Mouse (Mus musculus) forebrain, embryonic 12.5 days (tissue): ENCODE measurements around the gene Atf6. TPM values are rescaled to one million over a fixed set of nuclear protein-coding genes. Genes with fewer than 3 reads are reported as not detected.
A peak's percentile ranks its signal among the peaks of the same experiment; 100 is the strongest.

Source experiments
- ATAC-seq: fragments of 200-750 bp; cut with Nextera tagmentation; 2 replicates; pipeline ENCODE4 v1.8.0; 2017; ENCODE audit warnings: moderate TSS enrichment; ENCODE audit not compliant: low FRiP score
- H3K27ac ChIP-seq: fragments of 300-500 bp; sonication (generic); 2 replicates; pipeline ENCODE4 v1.5.1; 2016; ENCODE audit warnings: mild to moderate bottlenecking
- H3K27me3 ChIP-seq: fragments of 300-500 bp; sonication (generic); 2 replicates; pipeline ENCODE4 v1.6.1; 2016; ENCODE audit warnings: mild to moderate bottlenecking
- H3K36me3 ChIP-seq: fragments of 300-500 bp; sonication (generic); replicated peaks from 2 replicates; pipeline ENCODE4 v1.6.1; 2016; ENCODE audit warnings: mild to moderate bottlenecking
- H3K4me1 ChIP-seq: fragments of 300-500 bp; sonication (generic); 2 replicates; pipeline ENCODE4 v1.6.1; 2016
- H3K4me2 ChIP-seq: fragments of 300-500 bp; sonication (generic); 2 replicates; pipeline ENCODE4 v1.6.1; 2016; ENCODE audit warnings: mild to moderate bottlenecking, moderate library complexity
- H3K4me3 ChIP-seq: fragments of 300-500 bp; sonication (generic); replicated peaks from 2 replicates; pipeline ENCODE4 v1.5.1; 2016; ENCODE audit warnings: mild to moderate bottlenecking
- H3K9ac ChIP-seq: fragments of 300-500 bp; sonication (generic); 2 replicates; pipeline ENCODE4 v1.6.1; 2016; ENCODE audit warnings: mild to moderate bottlenecking
- H3K9me3 ChIP-seq: fragments of 300-500 bp; sonication (generic); 2 replicates; pipeline ENCODE4 v1.6.1; 2016
- WGBS: fragments of 180-500 bp; shearing (Covaris S2); methylation state at CpG from one replicate; pipeline ENCODE4 v1.1.7; 2016; 5-methylcytosine and 5-hydroxymethylcytosine counted together
- polyA plus RNA-seq: library from polyadenylated mRNA; unstranded; fragments of >200 nt; fragmentation: Nextera tagmentation; extraction: Ambion mirVana; gene quantifications from 2 replicates; pipeline ENCODE4 v1.2.1, GENCODE M21; 2016

Gene Atf6
- polyA plus RNA-seq, 1 experiment from 2014 or later = 8.9 TPM

DNA sequence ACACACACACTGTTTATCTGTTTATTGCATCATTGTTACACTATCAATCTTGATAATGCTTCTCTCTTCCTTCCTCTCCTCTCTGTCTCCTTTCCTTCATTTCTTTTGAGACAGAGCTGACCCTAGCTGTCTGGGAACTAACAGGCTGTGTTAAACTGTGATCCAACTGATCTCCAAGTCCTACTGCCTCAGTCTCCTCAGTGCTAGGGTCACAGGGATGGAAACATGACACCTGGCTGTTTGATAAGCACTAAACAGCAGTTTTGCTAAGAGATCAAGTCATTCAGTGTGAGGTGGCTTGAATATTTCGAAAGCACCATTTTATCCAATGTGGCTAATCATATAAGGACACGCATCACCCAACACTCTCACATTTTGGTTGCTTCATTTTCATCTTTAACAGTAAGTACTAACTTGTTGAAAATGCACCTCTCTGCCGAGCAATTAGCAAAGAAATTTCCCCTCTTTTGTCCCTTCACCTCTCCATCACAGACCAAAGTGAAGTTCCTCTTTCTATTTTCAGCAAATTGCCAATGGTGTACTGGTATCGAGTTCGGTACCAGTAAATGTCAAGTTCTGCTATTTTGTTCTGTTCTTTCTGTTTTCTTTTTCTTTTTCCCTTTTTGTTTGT, 29.2 kb upstream of the Atf6 start:
- 87% methylated on average over 5 of the region's 5 CpGs for WGBS
- no peaks in the 10 kb centered on the region for H3K36me3 ChIP-seq
- H3K9ac ChIP-seq = no peak overlapping the region
- peaks cover 8% of the 10 kb centered on the region for H3K27me3 ChIP-seq
- no peak overlapping the region for H3K4me2 ChIP-seq
- no peaks in the 10 kb centered on the region for H3K4me1 ChIP-seq
- H3K27ac ChIP-seq = no peak overlapping the region
- no peak for ATAC-seq
- no peaks in the 10 kb centered on the region for H3K9me3 ChIP-seq
- no peak overlapping the region for H3K4me3 ChIP-seq

- Histone ChIP-seq H3K36me3 (no peaks in the 10 kb centered on the region), H3K4me3 (no peak overlapping the region), H3K4me1 (no peaks in the 10 kb centered on the region), H3K9ac (no peak overlapping the region), H3K27me3 (peaks cover 8% of the 10 kb centered on the region), H3K9me3 (no peaks in the 10 kb centered on the region), H3K4me2 (no peak overlapping the region), H3K27ac (no peak overlapping the region)
- 69% methylated on average over 9 of the region's 9 CpGs for WGBS
- no peak for ATAC-seq
Measured at GRCm38 (mm10) chr1:170894603-170895602, 27.3 kb upstream of the Atf6 start.

DNA sequence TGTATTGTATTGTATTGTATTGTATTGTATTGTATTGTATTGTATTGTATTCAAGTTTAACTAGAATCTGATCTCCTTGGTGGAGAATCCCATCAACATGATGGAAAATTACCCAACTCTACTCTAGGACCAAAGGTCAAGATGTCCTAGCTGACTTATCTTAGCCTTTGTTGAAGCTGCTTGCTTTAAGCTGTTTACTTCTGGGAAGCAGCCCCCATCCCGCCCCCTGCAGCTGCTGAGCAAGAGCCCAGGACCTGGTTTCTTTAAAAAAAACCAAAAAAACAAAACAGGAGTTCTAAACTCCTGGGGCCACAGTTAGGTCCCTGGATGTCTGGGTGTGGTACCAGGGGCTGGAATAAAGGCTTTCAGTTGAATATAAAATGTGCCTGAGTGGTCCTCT, 24.7 kb upstream of the Atf6 start:
- Histone ChIP-seq H3K4me3 (no peak overlapping the region), H3K36me3 (no peaks in the 10 kb centered on the region), H3K9ac (no peak overlapping the region), H3K4me1 (no peaks in the 10 kb centered on the region), H3K27me3 (no peaks in the 10 kb centered on the region), H3K27ac (no peak overlapping the region), H3K4me2 (no peak overlapping the region), H3K9me3 (no peaks in the 10 kb centered on the region)
- ATAC-seq = no peak
- 46% methylated on average over 1 of the region's 1 CpGs for WGBS

- no peak overlapping the region for H3K9ac ChIP-seq
- 79% methylated on average over 2 of the region's 2 CpGs for WGBS
- H3K4me2 ChIP-seq = no peak overlapping the region
- no peaks in the 10 kb centered on the region for H3K9me3 ChIP-seq
- no peak for ATAC-seq
- H3K27me3 ChIP-seq = no peaks in the 10 kb centered on the region
- H3K27ac ChIP-seq = no peak overlapping the region
- no peak overlapping the region for H3K4me3 ChIP-seq
- no peaks in the 10 kb centered on the region for H3K4me1 ChIP-seq
- no peaks in the 10 kb centered on the region for H3K36me3 ChIP-seq
Measured at GRCm38 (mm10) chr1:170891646-170892045, 24.1 kb upstream of the Atf6 start.

GRCm38 (mm10) chr1:170889310-170889709, 21.7 kb upstream of the Atf6 start:
- Histone ChIP-seq H3K27me3 (no peaks in the 10 kb centered on the region), H3K27ac (no peak overlapping the region), H3K4me3 (no peak overlapping the region), H3K4me2 (no peak overlapping the region), H3K4me1 (peaks cover 5% of the 10 kb centered on the region), H3K9ac (no peak overlapping the region), H3K9me3 (no peaks in the 10 kb centered on the region), H3K36me3 (no peaks in the 10 kb centered on the region)
- ATAC-seq = no peak
- WGBS = 71% methylated on average over 4 of the region's 4 CpGs

GRCm38 (mm10) chr1:170886044-170886458, 18.5 kb upstream of the Atf6 start:
- H3K4me2 ChIP-seq = no peak overlapping the region
- no peaks in the 10 kb centered on the region; the same call in 1 of the 2 replicates for H3K36me3 ChIP-seq
- H3K27ac ChIP-seq = no peak overlapping the region
- no peak overlapping the region for H3K9ac ChIP-seq
- no peak overlapping the region for H3K4me3 ChIP-seq
- H3K9me3 ChIP-seq = no peaks in the 10 kb centered on the region
- peaks cover 10% of the 10 kb centered on the region for H3K4me1 ChIP-seq
- no peaks in the 10 kb centered on the region for H3K27me3 ChIP-seq
- WGBS = 59% methylated on average over 6 of the region's 6 CpGs
- no peak for ATAC-seq

DNA sequence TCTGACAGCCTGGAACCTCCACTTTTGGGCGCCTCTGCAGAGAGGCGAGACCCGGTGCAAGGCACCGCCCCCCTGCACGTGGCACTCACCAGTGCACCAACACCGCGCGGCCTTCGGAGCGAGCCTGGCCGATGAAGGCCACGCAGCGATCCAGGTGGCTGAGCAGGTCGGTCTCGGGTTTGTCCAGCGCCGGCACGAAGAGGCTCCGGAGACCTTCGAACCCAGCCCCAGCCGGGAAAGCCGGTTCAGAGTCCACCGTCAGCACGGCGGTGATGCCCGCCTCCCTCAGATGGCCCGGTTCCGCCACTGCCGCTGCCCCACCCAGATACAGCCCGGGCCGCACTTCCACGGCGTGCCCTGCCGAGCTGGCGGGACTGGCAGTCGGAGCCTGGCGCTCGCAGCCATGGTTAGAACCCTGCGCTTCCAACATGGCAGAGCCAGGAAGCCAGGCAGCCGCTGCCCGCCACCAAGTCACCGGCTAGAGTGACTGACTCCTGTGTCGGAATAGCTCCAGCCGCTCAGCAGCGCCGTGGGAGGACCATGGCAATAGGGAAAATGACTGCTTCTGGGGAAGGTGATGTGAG, 17.5 kb upstream of the Atf6 start, which contains the start of the genes Gm26620 and Dusp12:
Gene Gm26620, plus strand, starts transcription at position 88 of the 584 bp plus-strand sequence.
Gene Dusp12, minus strand, starts transcription at position 563 of the 584 bp plus-strand sequence.
- ATAC-seq = peak; percentile 95
- H3K27ac ChIP-seq = peak within 1 kb of the TSS; percentile 74
- no peaks in the 10 kb centered on the region for H3K9me3 ChIP-seq
- no peaks in the 10 kb centered on the region; the same call in 1 of the 2 replicates for H3K36me3 ChIP-seq
- H3K4me1 ChIP-seq = peaks cover 10% of the 10 kb centered on the region
- peak within 1 kb of the TSS; percentile 75 for H3K4me2 ChIP-seq
- WGBS = under 1% methylated on average over 46 of the region's 46 CpGs
- H3K4me3 ChIP-seq = peak within 1 kb of the TSS; percentile 80
- H3K9ac ChIP-seq = peak within 1 kb of the TSS; percentile 88
- H3K27me3 ChIP-seq = no peaks in the 10 kb centered on the region

GRCm38 (mm10) chr1:170884390-170884789, 16.8 kb upstream of the Atf6 start:
- WGBS = 33% methylated on average over 8 of the region's 8 CpGs

GRCm38 (mm10) chr1:170882915-170883485, 15.4 kb upstream of the Atf6 start:
- WGBS = 88% methylated on average over 5 of the region's 5 CpGs
- peaks cover 10% of the 10 kb centered on the region for H3K4me1 ChIP-seq
- no peak overlapping the region for H3K27ac ChIP-seq
- peaks cover 8% of the 10 kb centered on the region for H3K36me3 ChIP-seq
- H3K27me3 ChIP-seq = no peaks in the 10 kb centered on the region
- H3K9me3 ChIP-seq = no peaks in the 10 kb centered on the region
- H3K4me2 ChIP-seq = no peak overlapping the region
- no peak for ATAC-seq
- no peak overlapping the region for H3K9ac ChIP-seq
- no peak overlapping the region for H3K4me3 ChIP-seq

More at GRCm38 (mm10) chr1:170884390-170884789, 16.8 kb upstream of the Atf6 start:
- Histone ChIP-seq H3K4me2 (peak overlapping the region; percentile 75), H3K27ac (no peak overlapping the region), H3K27me3 (no peaks in the 10 kb centered on the region), H3K9ac (peak overlapping the region; percentile 88), H3K4me1 (peaks cover 10% of the 10 kb centered on the region), H3K36me3 (peaks cover 3% of the 10 kb centered on the region), H3K9me3 (no peaks in the 10 kb centered on the region), H3K4me3 (peak overlapping the region; percentile 80)
- peak; percentile 27; the same call in 1 of the 2 replicates for ATAC-seq

GRCm38 (mm10) chr1:170876906-170877305, 9.3 kb upstream of the Atf6 start:
- no peak for ATAC-seq
- peaks cover 20% of the 10 kb centered on the region for H3K36me3 ChIP-seq
- no peak overlapping the region for H3K27ac ChIP-seq
- H3K4me2 ChIP-seq = no peak overlapping the region
- no peaks in the 10 kb centered on the region for H3K4me1 ChIP-seq
- H3K9me3 ChIP-seq = no peaks in the 10 kb centered on the region
- 96% methylated on average over 5 of the region's 5 CpGs for WGBS
- no peak overlapping the region for H3K9ac ChIP-seq
- no peak overlapping the region for H3K4me3 ChIP-seq
- no peaks in the 10 kb centered on the region for H3K27me3 ChIP-seq

GRCm38 (mm10) chr1:170875676-170876075, 8.1 kb upstream of the Atf6 start:
- peaks cover 20% of the 10 kb centered on the region for H3K36me3 ChIP-seq
- no peak overlapping the region for H3K9ac ChIP-seq
- no peak for ATAC-seq
- H3K27me3 ChIP-seq = no peaks in the 10 kb centered on the region
- no peaks in the 10 kb centered on the region for H3K4me1 ChIP-seq
- no peaks in the 10 kb centered on the region for H3K9me3 ChIP-seq
- no peak overlapping the region for H3K4me3 ChIP-seq
- H3K27ac ChIP-seq = no peak overlapping the region
- no peak overlapping the region for H3K4me2 ChIP-seq
- 87% methylated on average over 3 of the region's 3 CpGs for WGBS

GRCm38 (mm10) chr1:170871961-170872360, 4.4 kb upstream of the Atf6 start:
- ATAC-seq = no peak
- Histone ChIP-seq H3K4me1 (peaks cover 2% of the 10 kb centered on the region), H3K9ac (no peak overlapping the region), H3K4me3 (no peak overlapping the region), H3K4me2 (no peak overlapping the region), H3K36me3 (peaks cover 10% of the 10 kb centered on the region), H3K27ac (no peak overlapping the region), H3K9me3 (no peaks in the 10 kb centered on the region), H3K27me3 (no peaks in the 10 kb centered on the region)
- whole genome bisulfite sequencing = 92% methylated on average over 2 of the region's 2 CpGs
